Mouse (Mus musculus): ENCODE measurements around the gene Mum1. TPM values are rescaled to one million over a fixed set of nuclear protein-coding genes. Genes with fewer than 3 reads are reported as not detected.

Mum1 gene
- polyA plus RNA-seq, 1 experiment = 42.8 TPM

- Histone ChIP-seq H3K27ac (ENCODE audit: insufficient read depth, low read length) (no peak overlapping the region), H3K27me3 (ENCODE audit: control insufficient read depth, insufficient read depth, low read length) (peaks cover 21% of the 10 kb centered on the region), H3K4me1 (ENCODE audit: control insufficient read depth, insufficient read depth, insufficient read length) (peaks cover 7% of the 10 kb centered on the region), H3K36me3 (ENCODE audit: control insufficient read depth, insufficient read depth, low read length) (no peaks in the 10 kb centered on the region), H3K4me3 (ENCODE audit: extremely low read depth, insufficient read depth, insufficient read length) (no peak overlapping the region)
- no peak for TF ChIP-seq CTCF (IDR thresholded peaks at IDR 0.05; ENCODE audit: extremely low read depth, insufficient read depth, insufficient read length, insufficient replicate concordance)
- no peak for TF ChIP-seq POLR2A (IDR thresholded peaks at IDR 0.05; ENCODE audit: low read depth, low read length)
- WGBS = 39% methylated on average over 27 of the region's 27 CpGs
- no peak for DNase-seq (ENCODE audit: low read depth in 1 of 2, low spot score in 2 of 2)
Measured at GRCm38 (mm10) chr10:80186649-80187048, 39.6 kb upstream of the Mum1 start.

- no peak overlapping the region for H3K4me3 ChIP-seq (ENCODE audit: extremely low read depth, insufficient read depth, insufficient read length)
- no peak for TF ChIP-seq CTCF (IDR thresholded peaks at IDR 0.05; ENCODE audit: extremely low read depth, insufficient read depth, insufficient read length, insufficient replicate concordance)
- TF ChIP-seq POLR2A (IDR thresholded peaks at IDR 0.05; ENCODE audit: low read depth, low read length) = no peak
Measured at GRCm38 (mm10) chr10:80187739-80188138, 38.5 kb upstream of the Mum1 start.

GRCm38 (mm10) chr10:80188453-80189024 is 37.7 kb upstream of the Mum1 start:
- Histone ChIP-seq H3K27me3 (ENCODE audit: control insufficient read depth, insufficient read depth, low read length) (peaks cover 25% of the 10 kb centered on the region), H3K27ac (ENCODE audit: insufficient read depth, low read length) (no peak overlapping the region), H3K4me3 (ENCODE audit: extremely low read depth, insufficient read depth, insufficient read length) (no peak overlapping the region), H3K4me1 (ENCODE audit: control insufficient read depth, insufficient read depth, insufficient read length) (peaks cover 7% of the 10 kb centered on the region), H3K36me3 (ENCODE audit: control insufficient read depth, insufficient read depth, low read length) (no peaks in the 10 kb centered on the region)
- TF ChIP-seq POLR2A (IDR thresholded peaks at IDR 0.05; ENCODE audit: low read depth, low read length) (no peak), CTCF (IDR thresholded peaks at IDR 0.05; ENCODE audit: extremely low read depth, insufficient read depth, insufficient read length, insufficient replicate concordance) (no peak)
- 90% methylated on average over 15 of the region's 15 CpGs for WGBS
- DNase-seq (ENCODE audit: low read depth in 1 of 2, low spot score in 2 of 2) = no peak

More at GRCm38 (mm10) chr10:80187739-80188138, 38.5 kb upstream of the Mum1 start:
- Histone ChIP-seq H3K27me3 (ENCODE audit: control insufficient read depth, insufficient read depth, low read length) (peaks cover 25% of the 10 kb centered on the region), H3K4me1 (ENCODE audit: control insufficient read depth, insufficient read depth, insufficient read length) (peaks cover 7% of the 10 kb centered on the region), H3K36me3 (ENCODE audit: control insufficient read depth, insufficient read depth, low read length) (no peaks in the 10 kb centered on the region), H3K27ac (ENCODE audit: insufficient read depth, low read length) (no peak overlapping the region)
- DNase-seq (ENCODE audit: low read depth in 1 of 2, low spot score in 2 of 2) = no peak
- WGBS = 88% methylated on average over 10 of the region's 10 CpGs

GRCm38 (mm10) chr10:80189999-80190398 is 36.2 kb upstream of the Mum1 start:
- Histone ChIP-seq H3K36me3 (ENCODE audit: control insufficient read depth, insufficient read depth, low read length) (no peaks in the 10 kb centered on the region), H3K27ac (ENCODE audit: insufficient read depth, low read length) (no peak overlapping the region), H3K4me3 (ENCODE audit: extremely low read depth, insufficient read depth, insufficient read length) (no peak overlapping the region; the same call in 1 of the 2 replicates), H3K27me3 (ENCODE audit: control insufficient read depth, insufficient read depth, low read length) (peaks cover 25% of the 10 kb centered on the region), H3K4me1 (ENCODE audit: control insufficient read depth, insufficient read depth, insufficient read length) (peaks cover 7% of the 10 kb centered on the region)
- TF ChIP-seq POLR2A (IDR thresholded peaks at IDR 0.05; ENCODE audit: low read depth, low read length) (no peak), CTCF (IDR thresholded peaks at IDR 0.05; ENCODE audit: extremely low read depth, insufficient read depth, insufficient read length, insufficient replicate concordance) (no peak)
- DNase-seq (ENCODE audit: low read depth in 1 of 2, low spot score in 2 of 2) = no peak
- WGBS = 7% methylated on average over 21 of the region's 21 CpGs

GRCm38 (mm10) chr10:80190491-80191051 is 35.7 kb upstream of the Mum1 start:
- no peak overlapping the region for H3K27ac ChIP-seq (ENCODE audit: insufficient read depth, low read length)
- WGBS = 2% methylated on average over 47 of the region's 48 CpGs
- H3K4me3 ChIP-seq (ENCODE audit: extremely low read depth, insufficient read depth, insufficient read length) = no peak overlapping the region; the same call in 1 of the 2 replicates
- H3K27me3 ChIP-seq (ENCODE audit: control insufficient read depth, insufficient read depth, low read length) = peaks cover 25% of the 10 kb centered on the region
- no peak for DNase-seq (ENCODE audit: low read depth in 1 of 2, low spot score in 2 of 2)
- peaks cover 7% of the 10 kb centered on the region for H3K4me1 ChIP-seq (ENCODE audit: control insufficient read depth, insufficient read depth, insufficient read length)
- no peak for TF ChIP-seq POLR2A (IDR thresholded peaks at IDR 0.05; ENCODE audit: low read depth, low read length)
- no peak for TF ChIP-seq CTCF (IDR thresholded peaks at IDR 0.05; ENCODE audit: extremely low read depth, insufficient read depth, insufficient read length, insufficient replicate concordance)
- no peaks in the 10 kb centered on the region for H3K36me3 ChIP-seq (ENCODE audit: control insufficient read depth, insufficient read depth, low read length)

- DNase-seq (ENCODE audit: low read depth in 1 of 2, low spot score in 2 of 2) = no peak
- Histone ChIP-seq H3K27me3 (ENCODE audit: control insufficient read depth, insufficient read depth, low read length) (peaks cover 20% of the 10 kb centered on the region), H3K36me3 (ENCODE audit: control insufficient read depth, insufficient read depth, low read length) (no peaks in the 10 kb centered on the region), H3K27ac (ENCODE audit: insufficient read depth, low read length) (no peak overlapping the region), H3K4me1 (ENCODE audit: control insufficient read depth, insufficient read depth, insufficient read length) (peaks cover 7% of the 10 kb centered on the region), H3K4me3 (ENCODE audit: extremely low read depth, insufficient read depth, insufficient read length) (no peak overlapping the region)
- TF ChIP-seq CTCF (IDR thresholded peaks at IDR 0.05; ENCODE audit: extremely low read depth, insufficient read depth, insufficient read length, insufficient replicate concordance) (no peak), POLR2A (IDR thresholded peaks at IDR 0.05; ENCODE audit: low read depth, low read length) (no peak)
- WGBS = 87% methylated on average over 6 of the region's 6 CpGs
Measured at GRCm38 (mm10) chr10:80193976-80194375, 32.3 kb upstream of the Mum1 start.

- Histone ChIP-seq H3K27ac (ENCODE audit: insufficient read depth, low read length) (no peak overlapping the region), H3K4me3 (ENCODE audit: extremely low read depth, insufficient read depth, insufficient read length) (no peak overlapping the region), H3K36me3 (ENCODE audit: control insufficient read depth, insufficient read depth, low read length) (no peaks in the 10 kb centered on the region), H3K27me3 (ENCODE audit: control insufficient read depth, insufficient read depth, low read length) (peaks cover 18% of the 10 kb centered on the region), H3K4me1 (ENCODE audit: control insufficient read depth, insufficient read depth, insufficient read length) (peaks cover 7% of the 10 kb centered on the region)
- WGBS = 85% methylated on average over 8 of the region's 8 CpGs
- DNase-seq (ENCODE audit: low read depth in 1 of 2, low spot score in 2 of 2) = no peak
- no peak for TF ChIP-seq POLR2A (IDR thresholded peaks at IDR 0.05; ENCODE audit: low read depth, low read length)
- no peak for TF ChIP-seq CTCF (IDR thresholded peaks at IDR 0.05; ENCODE audit: extremely low read depth, insufficient read depth, insufficient read length, insufficient replicate concordance)
Measured at GRCm38 (mm10) chr10:80194441-80194840, 31.8 kb upstream of the Mum1 start.
